Comparison of ENCODE assay signal across 1 mouse cellular context in the genomic region with DNA sequence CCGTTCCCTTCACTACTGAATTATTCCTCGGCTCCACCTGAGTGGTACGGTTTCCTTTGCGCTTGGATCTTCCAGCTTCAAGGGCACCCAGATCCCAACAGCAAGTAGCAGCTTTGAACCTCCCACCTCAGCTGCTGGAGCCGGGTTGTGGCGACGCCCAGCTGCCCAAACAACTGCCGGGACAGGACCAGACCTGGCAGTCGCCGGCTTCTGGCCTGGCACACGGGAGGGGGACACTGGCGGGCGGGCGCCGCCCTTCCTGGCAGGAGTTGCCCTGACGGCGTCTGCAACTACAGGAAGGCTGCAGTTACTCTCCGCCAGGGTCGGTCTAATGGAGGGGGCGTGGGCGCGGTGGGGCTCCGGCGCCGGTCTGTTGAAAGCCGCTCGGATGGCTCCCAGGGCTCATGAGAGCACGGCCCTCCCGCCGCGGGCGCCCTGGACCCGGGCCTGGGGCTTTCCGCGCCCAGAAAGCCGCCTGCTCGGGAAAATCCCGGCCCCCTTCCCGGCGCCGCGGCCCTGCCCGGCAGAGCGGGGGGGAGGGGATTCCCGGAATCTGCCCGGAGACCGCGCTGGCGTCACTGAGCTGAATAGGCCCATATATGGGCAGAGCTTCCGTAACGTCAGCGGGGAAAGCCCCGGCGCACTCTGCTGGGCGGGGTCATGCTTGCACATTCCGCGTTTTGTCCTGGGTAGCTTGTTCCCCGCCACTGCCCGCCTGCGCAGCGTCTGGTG.
A peak's percentile ranks its signal among the peaks of the same experiment; 100 is the strongest.
TF ChIP-seq lines count a peak whose summit lies in the region.

No protein-coding gene starts in this region.

TF ChIP-seq in MEL, 35 proteins besides CTCF, POLR2A, EP300 and RAD21:
- TF ChIP-seq UBTF (IDR thresholded peaks at IDR 0.05; ENCODE audit: borderline replicate concordance, insufficient read depth, low read depth, low read length) (no peak), CHD2 (IDR thresholded peaks at IDR 0.05; ENCODE audit: low read length) (no peak), ELF1 (IDR thresholded peaks at IDR 0.05; ENCODE audit: low read depth, low read length) (peak; percentile 32; the same call in 1 of the 2 replicates), ZMIZ1 (IDR thresholded peaks at IDR 0.05; ENCODE audit: low read depth, low read length) (peak; percentile 62), USF2 (IDR thresholded peaks at IDR 0.05; ENCODE audit: borderline replicate concordance in 1 of 2, insufficient read depth in 1 of 2, low read depth in 1 of 2, low read length in 2 of 2) (no peak), USF1 (IDR thresholded peaks at IDR 0.05; ENCODE audit: low read depth, low read length) (0 out of 2 replicates have a peak, but pooled peaks have one; percentile 4), POLR2AphosphoS2 (IDR thresholded peaks at IDR 0.05; ENCODE audit: low read length) (peak; percentile 70; the same call in 1 of the 2 replicates), NRF1 (IDR thresholded peaks at IDR 0.05; ENCODE audit: insufficient read depth, low read depth, low read length, poor library complexity, severe bottlenecking) (peak; percentile 65), MYC (IDR thresholded peaks at IDR 0.05; ENCODE audit: low read depth, low read length) (no peak), POLR2AphosphoS5 (IDR thresholded peaks at IDR 0.05; ENCODE audit: borderline replicate concordance, low read depth, low read length) (peak; percentile 76; the same call in 1 of the 2 replicates), TBP (IDR thresholded peaks at IDR 0.05; ENCODE audit: low read depth, low read length) (0 out of 2 replicates have a peak, but pooled peaks have one; percentile 28), MAX (IDR thresholded peaks at IDR 0.05; ENCODE audit: low read length) (no peak; the same call in none of the 2 replicates), BHLHE40 (IDR thresholded peaks at IDR 0.05; ENCODE audit: borderline replicate concordance, low read depth, low read length) (0 out of 2 replicates have a peak, but pooled peaks have one; percentile 22), TCF12 (IDR thresholded peaks at IDR 0.05; ENCODE audit: low read depth, low read length) (peak; percentile 45), MXI1 (IDR thresholded peaks at IDR 0.05; ENCODE audit: low read depth, low read length) (peak; percentile 81), SIN3A (IDR thresholded peaks at IDR 0.05; ENCODE audit: low read length) (peak; percentile 90), MAZ (IDR thresholded peaks at IDR 0.05; ENCODE audit: low read depth, low read length) (peak; percentile 70; the same call in 1 of the 2 replicates), SMC3 (IDR thresholded peaks at IDR 0.05; ENCODE audit: low read depth, low read length) (peak; percentile 10; the same call in 1 of the 2 replicates), KAT2A (conservative IDR thresholded peaks at IDR 0.05; ENCODE audit: low read depth, low read length) (peak; percentile 39; the same call in 1 of the 2 replicates), HCFC1 (IDR thresholded peaks at IDR 0.05; ENCODE audit: low read depth, low read length) (0 out of 2 replicates have a peak, but pooled peaks have one; percentile 57), ETS1 (IDR thresholded peaks at IDR 0.05; ENCODE audit: low read depth, low read length) (peak; percentile 92), NELFE (IDR thresholded peaks at IDR 0.05; ENCODE audit: low read depth, low read length) (0 out of 2 replicates have a peak, but pooled peaks have one; percentile 18)
